Mouse (Mus musculus) embryonic facial prominence, embryonic 15.5 days (tissue): ENCODE data around the gene Cnot6. TPM values are rescaled to one million over a fixed set of nuclear protein-coding genes. Genes with fewer than 3 reads are reported as not detected.

Source experiments
- ATAC-seq: fragments of 200-750 bp; cut with Nextera tagmentation; 2 replicates; pipeline ENCODE4 v1.8.0; 2017; ENCODE audit warnings: low read depth, moderate TSS enrichment; ENCODE audit not compliant: insufficient number of reproducible peaks, low FRiP score, low TSS enrichment
- H3K27ac ChIP-seq: fragments of 300-500 bp; sonication (generic); replicated peaks from 2 replicates; pipeline ENCODE4 v1.5.1; 2015; ENCODE audit warnings: mild to moderate bottlenecking, inconsistent platforms
- H3K27me3 ChIP-seq: fragments of 300-500 bp; sonication (generic); 2 replicates; pipeline ENCODE4 v1.6.1; 2015; ENCODE audit warnings: inconsistent platforms
- H3K36me3 ChIP-seq: fragments of 300-500 bp; sonication (generic); 2 replicates; pipeline ENCODE4 v1.6.1; 2015; ENCODE audit warnings: mild to moderate bottlenecking, inconsistent platforms
- H3K4me1 ChIP-seq: fragments of 300-500 bp; sonication (generic); 2 replicates; pipeline ENCODE4 v1.6.1; 2015; ENCODE audit warnings: inconsistent platforms
- H3K4me2 ChIP-seq: fragments of 300-500 bp; sonication (generic); replicated peaks from 2 replicates; pipeline ENCODE4 v1.6.1; 2015; ENCODE audit warnings: mild to moderate bottlenecking, inconsistent platforms
- H3K4me3 ChIP-seq: fragments of 300-500 bp; sonication (generic); replicated peaks from 2 replicates; pipeline ENCODE4 v1.5.1; 2015; ENCODE audit warnings: mild to moderate bottlenecking, inconsistent platforms
- H3K9ac ChIP-seq: fragments of 300-500 bp; sonication (generic); 2 replicates; pipeline ENCODE4 v1.6.1; 2015; ENCODE audit warnings: inconsistent platforms
- H3K9me3 ChIP-seq: fragments of 300-500 bp; sonication (generic); replicated peaks from 2 replicates; pipeline ENCODE4 v1.6.1; 2016; ENCODE audit warnings: inconsistent platforms
- WGBS: fragments of 180-500 bp; shearing (Covaris S2); methylation state at CpG from one replicate; pipeline ENCODE4 v1.1.7; 2015; 5-methylcytosine and 5-hydroxymethylcytosine counted together
- polyA plus RNA-seq: library from polyadenylated mRNA; unstranded; fragments of >200 nt; fragmentation: Nextera tagmentation; extraction: Ambion mirVana; gene quantifications from 2 replicates; pipeline ENCODE4 v1.2.1, GENCODE M21; 2015

Cnot6 gene
- polyA plus RNA-seq, 1 experiment from 2014 or later: 54.8 TPM

DNA sequence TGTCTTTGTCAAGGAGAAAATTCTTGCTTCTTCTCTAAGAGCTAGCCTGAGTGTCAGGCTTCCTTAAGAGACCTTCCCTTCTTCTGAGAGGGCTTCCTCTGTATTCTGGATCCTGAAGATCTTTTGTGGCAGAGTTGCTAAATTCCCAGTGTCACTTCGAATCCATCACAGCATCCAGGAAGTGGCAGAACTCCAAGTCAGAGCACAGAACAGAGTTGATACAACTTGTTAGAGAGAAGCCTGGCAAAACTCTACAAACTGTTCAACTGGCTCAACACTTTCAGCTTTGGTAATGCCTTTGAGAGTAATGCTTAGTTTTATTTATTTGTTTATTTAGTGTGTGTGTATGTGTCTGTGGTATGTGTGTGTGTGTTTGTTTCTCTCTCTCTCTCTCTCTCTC is 25.1 kb upstream of the Cnot6 start:
- ATAC-seq: no peak

GRCm38 (mm10) chr11:49734771-49735170 is 22.2 kb upstream of the Cnot6 start:
- H3K4me1 ChIP-seq: no peaks in the 10 kb centered on the region
- H3K4me3 ChIP-seq: no peak overlapping the region
- no peaks in the 10 kb centered on the region for H3K27me3 ChIP-seq
- no peak overlapping the region for H3K27ac ChIP-seq
- no peak overlapping the region for H3K9ac ChIP-seq
- 79% methylated on average over 11 of the region's 11 CpGs for WGBS
- H3K36me3 ChIP-seq: no peaks in the 10 kb centered on the region
- no peaks in the 10 kb centered on the region for H3K9me3 ChIP-seq
- no peak for ATAC-seq
- no peak overlapping the region for H3K4me2 ChIP-seq

More for the DNA sequence above, 25.1 kb upstream of the Cnot6 start:
- Histone ChIP-seq H3K27ac (no peak overlapping the region), H3K4me1 (no peaks in the 10 kb centered on the region), H3K9ac (no peak overlapping the region), H3K4me3 (no peak overlapping the region), H3K36me3 (no peaks in the 10 kb centered on the region), H3K4me2 (no peak overlapping the region), H3K27me3 (no peaks in the 10 kb centered on the region), H3K9me3 (no peaks in the 10 kb centered on the region)
- 34% methylated on average over 1 of the region's 1 CpGs for WGBS

- H3K4me1 ChIP-seq: no peaks in the 10 kb centered on the region
- ATAC-seq: no peak
- 77% methylated on average over 5 of the region's 5 CpGs for WGBS
- no peak overlapping the region for H3K9ac ChIP-seq
- H3K36me3 ChIP-seq: no peaks in the 10 kb centered on the region
- no peak overlapping the region for H3K27ac ChIP-seq
- no peak overlapping the region for H3K4me2 ChIP-seq
- no peak overlapping the region for H3K4me3 ChIP-seq
- H3K9me3 ChIP-seq: no peaks in the 10 kb centered on the region
- H3K27me3 ChIP-seq: no peaks in the 10 kb centered on the region
Observed at GRCm38 (mm10) chr11:49730275-49730948, 17.9 kb upstream of the Cnot6 start.

GRCm38 (mm10) chr11:49727877-49728276 is 15.4 kb upstream of the Cnot6 start:
- Histone ChIP-seq H3K9ac (no peak overlapping the region), H3K4me1 (0 out of 2 replicates have a peak, but pooled peaks cover 3% of the 10 kb centered on the region), H3K36me3 (no peaks in the 10 kb centered on the region), H3K27ac (no peak overlapping the region), H3K4me2 (no peak overlapping the region), H3K4me3 (no peak overlapping the region), H3K27me3 (no peaks in the 10 kb centered on the region), H3K9me3 (no peaks in the 10 kb centered on the region)
- ATAC-seq: no peak
- WGBS: 7% methylated on average over 3 of the region's 3 CpGs

DNA sequence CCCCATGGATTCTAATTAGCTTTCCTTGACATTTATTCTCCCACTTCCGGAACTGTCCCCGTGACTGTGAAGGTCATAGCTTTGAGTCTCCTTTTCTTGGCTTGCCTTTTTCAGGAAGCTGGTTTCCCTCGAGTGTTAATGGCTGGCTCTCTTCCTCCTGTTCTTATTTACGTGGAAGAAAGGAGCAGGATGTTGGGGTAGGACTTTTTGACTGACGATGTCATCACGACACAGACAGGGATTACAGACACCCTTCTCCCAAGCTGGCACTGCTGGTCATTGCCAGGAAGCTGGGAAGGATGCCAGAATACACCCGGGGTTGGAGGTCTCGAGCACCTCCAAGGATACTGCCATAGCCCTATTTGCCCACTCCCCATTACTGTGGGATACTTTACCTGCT is 14.3 kb upstream of the Cnot6 start:
- no peak overlapping the region for H3K27ac ChIP-seq
- H3K36me3 ChIP-seq: no peaks in the 10 kb centered on the region
- H3K4me3 ChIP-seq: no peak overlapping the region
- H3K4me1 ChIP-seq: 0 out of 2 replicates have a peak, but pooled peaks cover 3% of the 10 kb centered on the region
- no peak overlapping the region for H3K4me2 ChIP-seq
- 53% methylated on average over 8 of the region's 8 CpGs for WGBS
- no peak for ATAC-seq
- no peaks in the 10 kb centered on the region for H3K9me3 ChIP-seq
- no peak overlapping the region for H3K9ac ChIP-seq
- H3K27me3 ChIP-seq: no peaks in the 10 kb centered on the region

DNA sequence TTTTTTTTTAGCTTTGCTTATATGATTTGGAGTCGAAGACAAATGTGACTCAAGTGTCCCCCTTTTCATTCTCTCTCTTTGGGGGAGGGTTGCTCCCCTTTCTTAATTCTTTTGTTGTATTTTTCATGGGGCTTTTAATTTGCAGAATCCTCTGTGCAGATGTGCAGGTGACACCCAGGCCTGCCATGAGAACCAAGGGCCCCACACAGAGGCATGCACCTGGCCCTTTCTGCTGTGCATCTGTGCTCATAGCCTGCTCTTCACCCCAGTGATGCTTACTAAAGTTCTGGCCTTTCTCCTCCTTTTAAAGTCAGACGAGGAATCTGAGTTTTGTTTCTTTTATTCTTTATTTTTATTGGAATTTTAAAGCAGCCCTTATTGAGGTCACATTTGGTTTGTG is 12.2 kb upstream of the Cnot6 start:
- Histone ChIP-seq H3K27ac (no peak overlapping the region), H3K4me1 (0 out of 2 replicates have a peak, but pooled peaks cover 3% of the 10 kb centered on the region), H3K4me2 (no peak overlapping the region), H3K9ac (no peak overlapping the region), H3K4me3 (no peak overlapping the region), H3K9me3 (no peaks in the 10 kb centered on the region), H3K27me3 (no peaks in the 10 kb centered on the region), H3K36me3 (no peaks in the 10 kb centered on the region)
- WGBS: 61% methylated on average over 2 of the region's 2 CpGs
- no peak for ATAC-seq

- Histone ChIP-seq H3K36me3 (no peaks in the 10 kb centered on the region), H3K9me3 (no peaks in the 10 kb centered on the region), H3K27ac (no peak overlapping the region), H3K27me3 (no peaks in the 10 kb centered on the region), H3K4me1 (0 out of 2 replicates have a peak, but pooled peaks cover 3% of the 10 kb centered on the region), H3K4me3 (no peak overlapping the region), H3K4me2 (no peak overlapping the region), H3K9ac (no peak overlapping the region)
- WGBS: 59% methylated on average over 2 of the region's 2 CpGs
- no peak for ATAC-seq
Observed at GRCm38 (mm10) chr11:49723281-49723680, 10.8 kb upstream of the Cnot6 start.

- no peaks in the 10 kb centered on the region for H3K9me3 ChIP-seq
- no peak overlapping the region for H3K27ac ChIP-seq
- H3K36me3 ChIP-seq: no peaks in the 10 kb centered on the region
- no peak for ATAC-seq
- H3K9ac ChIP-seq: no peak overlapping the region
- 44% methylated on average over 6 of the region's 6 CpGs for WGBS
- H3K4me1 ChIP-seq: 0 out of 2 replicates have a peak, but pooled peaks cover 3% of the 10 kb centered on the region
- no peaks in the 10 kb centered on the region for H3K27me3 ChIP-seq
- H3K4me2 ChIP-seq: no peak overlapping the region
- H3K4me3 ChIP-seq: no peak overlapping the region
Observed at GRCm38 (mm10) chr11:49722692-49723091, 10.2 kb upstream of the Cnot6 start.

DNA sequence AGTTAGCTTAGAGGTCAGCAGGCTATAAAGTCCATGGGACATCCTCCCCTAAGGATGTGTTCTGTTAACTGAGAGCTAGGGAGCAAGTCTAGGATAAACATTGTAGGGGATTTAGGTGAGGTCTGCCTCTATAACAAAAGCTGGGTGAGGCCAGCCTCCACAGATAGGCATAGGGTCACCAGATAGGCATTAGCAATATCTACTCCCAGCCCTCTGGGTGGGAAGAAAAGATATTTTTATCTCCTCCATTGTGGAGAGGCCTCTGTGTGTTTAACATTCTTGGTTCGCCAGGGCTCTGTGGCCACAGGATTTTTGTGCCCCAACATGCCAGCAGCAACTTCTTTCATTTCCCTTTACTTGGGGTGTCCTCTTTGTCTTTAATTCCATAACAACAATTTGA is 8.8 kb upstream of the Cnot6 start:
- H3K27ac ChIP-seq: no peak overlapping the region
- H3K4me3 ChIP-seq: no peak overlapping the region
- H3K27me3 ChIP-seq: no peaks in the 10 kb centered on the region
- H3K4me2 ChIP-seq: no peak overlapping the region
- WGBS: 74% methylated on average over 1 of the region's 1 CpGs
- H3K36me3 ChIP-seq: no peaks in the 10 kb centered on the region
- no peak for ATAC-seq
- 0 out of 2 replicates have a peak, but pooled peaks cover 3% of the 10 kb centered on the region for H3K4me1 ChIP-seq
- H3K9ac ChIP-seq: no peak overlapping the region
- no peaks in the 10 kb centered on the region for H3K9me3 ChIP-seq

DNA sequence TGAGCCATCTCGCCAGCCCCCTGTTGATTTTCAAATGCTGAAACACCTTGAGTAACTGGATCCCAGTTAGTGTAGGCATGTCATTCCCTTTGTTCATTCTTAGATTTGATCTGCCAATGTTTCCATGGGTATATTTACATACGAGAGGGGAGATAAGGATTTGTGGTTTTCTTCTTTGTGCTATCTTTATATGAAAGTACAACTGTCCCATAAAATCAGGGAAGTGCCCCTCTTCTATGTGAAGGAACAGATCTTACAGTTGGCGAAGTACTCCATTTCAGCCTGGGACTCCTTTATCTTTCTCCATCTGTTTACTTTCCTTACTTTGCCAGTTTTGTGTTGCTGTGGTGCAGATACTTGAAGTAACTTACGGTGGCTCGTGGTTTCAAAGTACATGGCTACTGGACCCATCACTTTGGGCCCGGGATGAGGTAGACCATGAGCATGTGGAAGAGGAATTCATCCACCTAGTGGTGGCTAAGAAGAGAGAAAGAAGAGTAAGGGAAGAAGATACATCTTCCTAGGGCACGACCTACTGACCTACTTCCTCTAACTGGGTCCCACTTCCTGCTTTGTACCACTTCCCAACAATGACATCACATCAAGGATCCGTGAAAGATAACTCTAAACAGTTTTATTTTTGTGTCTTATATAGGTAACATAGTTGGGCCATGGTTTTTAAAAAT is 7.1 kb upstream of the Cnot6 start:
- no peak for ATAC-seq
- H3K9ac ChIP-seq: no peak overlapping the region
- H3K27ac ChIP-seq: no peak overlapping the region
- H3K4me3 ChIP-seq: no peak overlapping the region
- H3K27me3 ChIP-seq: no peaks in the 10 kb centered on the region
- H3K9me3 ChIP-seq: no peaks in the 10 kb centered on the region
- H3K36me3 ChIP-seq: no peaks in the 10 kb centered on the region
- H3K4me2 ChIP-seq: no peak overlapping the region
- H3K4me1 ChIP-seq: 0 out of 2 replicates have a peak, but pooled peaks cover 3% of the 10 kb centered on the region
- 89% methylated on average over 8 of the region's 8 CpGs for WGBS

- 18% methylated on average over 20 of the region's 20 CpGs for WGBS
- no peaks in the 10 kb centered on the region for H3K36me3 ChIP-seq
- H3K4me2 ChIP-seq: peak overlapping the region; percentile 68
- H3K27ac ChIP-seq: peak overlapping the region; percentile 94
- ATAC-seq: no peak
- H3K27me3 ChIP-seq: no peaks in the 10 kb centered on the region
- no peaks in the 10 kb centered on the region for H3K9me3 ChIP-seq
- H3K9ac ChIP-seq: peak overlapping the region; percentile 21; the same call in 1 of the 2 replicates
- peak overlapping the region; percentile 99 for H3K4me3 ChIP-seq
- peaks cover 23% of the 10 kb centered on the region for H3K4me1 ChIP-seq
Observed at GRCm38 (mm10) chr11:49713336-49714334, 1.1 kb upstream of the Cnot6 start.
